Comparison of ENCODE assay signal across 9 mouse cellular contexts in the genomic region with DNA sequence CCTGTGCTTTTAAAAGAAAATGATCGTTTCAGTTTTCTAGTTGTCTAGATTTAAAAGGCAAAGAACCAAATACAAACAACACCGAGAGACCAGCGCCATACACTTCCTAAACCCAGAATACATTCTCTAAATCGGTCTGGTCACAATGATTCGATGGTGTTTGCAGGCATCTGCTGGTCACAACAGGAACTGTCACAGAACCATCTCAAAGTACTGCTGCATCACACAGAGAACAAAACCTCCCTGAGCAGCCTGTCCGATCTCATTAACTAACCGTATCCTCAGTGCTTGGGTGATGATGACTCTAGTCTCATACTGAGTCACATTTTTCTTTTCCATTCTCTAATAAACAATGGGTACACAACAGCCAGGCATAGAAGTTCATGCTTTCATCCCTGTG. TPM values are rescaled to one million over a fixed set of nuclear protein-coding genes. Genes with fewer than 3 reads are reported as not detected.
DNase-seq lines count a peak whose midpoint lies in the region; ATAC-seq and TF ChIP-seq lines count a peak whose summit lies in the region.
"Had no signal": no experiment of that assay in that cellular context is flagged by ENCODE, and none has a peak within 500 bp of the region (broad histone marks: within the 10 kb centered on the region; RNA-seq: fewer than 3 reads in every experiment).

No protein-coding gene starts in this region.

- DNase-seq in limb, embryonic 11.5 days (ENCODE audit: low spot score): peak; percentile 23
- DNase-seq in limb, embryonic 10.5 days (ENCODE audit: low spot score): no peak
- DNase-seq in cerebellum, adult 2 months: peak; percentile 22 to 34
- peak; percentile 58 to 73 for DNase-seq in frontal cortex, adult 2 months (ENCODE audit: extremely low spot score in 1 of 2, low spot score in 1 of 2)
- DNase-seq in layer of hippocampus, postnatal 36 days: peak; percentile 54 to 57
- peak; percentile 37 for DNase-seq in neural tube, embryonic 11.5 days (ENCODE audit: low spot score)
- no peak for DNase-seq in urinary bladder, postnatal 10 days (ENCODE audit: low spot score)

- no peaks in the 10 kb centered on the region for H3K9me3 ChIP-seq in limb, embryonic 11.5 days (ENCODE audit: control insufficient read depth, low read length)
- no peaks in the 10 kb centered on the region for H3K9me3 ChIP-seq in limb, embryonic 10.5 days (replicated peaks)
- H3K9me3 ChIP-seq in neural tube, embryonic 11.5 days (ENCODE audit: control insufficient read depth, low read length): no peaks in the 10 kb centered on the region
- H3K9me3 ChIP-seq: limb, embryonic 13.5 days had no signal

- no peak overlapping the region for H3K4me3 ChIP-seq in limb, embryonic 11.5 days (ENCODE audit: low read depth, low read length)
- no peak overlapping the region for H3K4me3 ChIP-seq in limb, embryonic 10.5 days
- H3K4me3 ChIP-seq in cerebellum, adult 2 months (replicated peaks; ENCODE audit: insufficient read depth, low read depth, low read length): no peak overlapping the region
- H3K4me3 ChIP-seq in neural tube, embryonic 11.5 days (ENCODE audit: low read depth, low read length): no peak overlapping the region
- H3K4me3 ChIP-seq: limb, embryonic 13.5 days had no signal

- peak; percentile 62 for TF ChIP-seq CTCF in cerebellum, adult 2 months (IDR thresholded peaks at IDR 0.05; ENCODE audit: borderline replicate concordance, insufficient read depth, low read depth, low read length)

- WGBS in limb, embryonic 11.5 days: 75% methylated on average over 7 of the region's 7 CpGs
- WGBS in limb, embryonic 10.5 days: 75% methylated on average over 7 of the region's 7 CpGs
- WGBS in cerebellum, adult 2 months: 3% methylated on average over 7 of the region's 7 CpGs
- WGBS in neural tube, embryonic 11.5 days: 59% methylated on average over 7 of the region's 7 CpGs

- no peaks in the 10 kb centered on the region for H3K36me3 ChIP-seq in limb, embryonic 11.5 days (ENCODE audit: control insufficient read depth, insufficient read depth, low read length)
- no peaks in the 10 kb centered on the region for H3K36me3 ChIP-seq in limb, embryonic 10.5 days
- no peaks in the 10 kb centered on the region for H3K36me3 ChIP-seq in neural tube, embryonic 11.5 days (ENCODE audit: control insufficient read depth, insufficient read depth, low read length)
- H3K36me3 ChIP-seq: limb, embryonic 13.5 days had no signal

- no peak for TF ChIP-seq POLR2A in cerebellum, adult 2 months (IDR thresholded peaks at IDR 0.05; ENCODE audit: borderline replicate concordance, insufficient read depth, low read length)

- H3K27ac ChIP-seq in limb, embryonic 11.5 days (replicated peaks; ENCODE audit: low read depth, low read length): no peak overlapping the region
- no peak overlapping the region for H3K27ac ChIP-seq in limb, embryonic 10.5 days
- no peak overlapping the region for H3K27ac ChIP-seq in cerebellum, adult 2 months (ENCODE audit: insufficient read depth, low read length)
- H3K27ac ChIP-seq in neural tube, embryonic 11.5 days (ENCODE audit: low read depth, low read length): no peak overlapping the region
- H3K27ac ChIP-seq: limb, embryonic 13.5 days had no signal

- no peak for ATAC-seq in limb, embryonic 11.5 days (ENCODE audit: insufficient number of reproducible peaks, low FRiP score, low TSS enrichment, low read depth)
- ATAC-seq in neural tube, embryonic 11.5 days (ENCODE audit: insufficient read depth, low FRiP score, low TSS enrichment): peak; percentile 79; the same call in 1 of the 2 replicates
- no peak for ATAC-seq in activated CD4-positive, CD25-positive, alpha-beta regulatory T cell, adult 4 months

- H3K4me2 ChIP-seq in limb, embryonic 11.5 days (ENCODE audit: low read depth, severe bottlenecking): no peak overlapping the region
- no peak overlapping the region for H3K4me2 ChIP-seq in neural tube, embryonic 11.5 days (ENCODE audit: low read depth)
- H3K4me2 ChIP-seq: limb, embryonic 13.5 days had no signal

- H3K27me3 ChIP-seq in limb, embryonic 11.5 days (ENCODE audit: control insufficient read depth, insufficient read depth, low read length): no peaks in the 10 kb centered on the region
- no peaks in the 10 kb centered on the region for H3K27me3 ChIP-seq in limb, embryonic 10.5 days (ENCODE audit: low read depth, poor library complexity, severe bottlenecking)
- H3K27me3 ChIP-seq in cerebellum, adult 2 months (ENCODE audit: control insufficient read depth, insufficient read depth, low read length): no peaks in the 10 kb centered on the region
- no peaks in the 10 kb centered on the region for H3K27me3 ChIP-seq in neural tube, embryonic 11.5 days (ENCODE audit: control insufficient read depth, insufficient read depth, low read length)
- H3K27me3 ChIP-seq: limb, embryonic 13.5 days had no signal

- no peak overlapping the region for H3K9ac ChIP-seq in limb, embryonic 11.5 days (ENCODE audit: low read length)
- no peak overlapping the region for H3K9ac ChIP-seq in neural tube, embryonic 11.5 days (ENCODE audit: low read length)
- H3K9ac ChIP-seq: limb, embryonic 13.5 days had no signal

- no peaks in the 10 kb centered on the region for H3K4me1 ChIP-seq in limb, embryonic 11.5 days (ENCODE audit: control insufficient read depth, insufficient read depth, low read length)
- no peaks in the 10 kb centered on the region for H3K4me1 ChIP-seq in limb, embryonic 10.5 days
- H3K4me1 ChIP-seq in cerebellum, adult 2 months (ENCODE audit: control insufficient read depth, insufficient read depth, low read length): no peaks in the 10 kb centered on the region
- H3K4me1 ChIP-seq in neural tube, embryonic 11.5 days (ENCODE audit: control insufficient read depth, insufficient read depth, low read length): no peaks in the 10 kb centered on the region
- H3K4me1 ChIP-seq: limb, embryonic 13.5 days had no signal

RNA-seq across cellular contexts. Expression of gene Arap2, which starts 59.1 kb away (rescaled TPM):
- 0.91 and 1.2 TPM in 2 replicates for polyA plus RNA-seq in limb, embryonic 11.5 days (2014; fragmentation: Nextera tagmentation; extraction: Ambion mirVana)
- 0.43 and 0.93 TPM in 2 replicates for polyA plus RNA-seq in limb, embryonic 10.5 days (2016; fragmentation: Nextera tagmentation; extraction: Ambion mirVana)
- 28.0 and 29.1 TPM in 2 replicates for polyA plus RNA-seq in cerebellum, adult 2 months (2012; rRNA removed)
- 43.0 and 43.3 TPM in 2 replicates for polyA plus RNA-seq in frontal cortex, adult 2 months (2012; rRNA removed)
- total RNA-seq in layer of hippocampus, postnatal 36 days (2021): 10 to 100 TPM; 46.8 to 48.0 TPM
- 0.77 and 1.8 TPM in 2 replicates for polyA plus RNA-seq in neural tube, embryonic 11.5 days (2014; fragmentation: Nextera tagmentation; extraction: Ambion mirVana)
- 10 to 100 TPM; 19.5 to 27.0 TPM for polyA plus RNA-seq in activated CD4-positive, CD25-positive, alpha-beta regulatory T cell, adult 4 months (2017; shearing (Covaris generic))

Comparison
In these comparisons a context has a peak if more than half of its experiments do, and no peak if none do; other contexts are left out.
1. DNase-seq: peak in limb, embryonic 11.5 days (single experiment), cerebellum, adult 2 months (2 of 2), frontal cortex, adult 2 months (2 of 2), layer of hippocampus, postnatal 36 days (2 of 2) and neural tube, embryonic 11.5 days (single experiment); none in limb, embryonic 10.5 days (single experiment) and urinary bladder, postnatal 10 days (single experiment).